Mouse (Mus musculus) olfactory bulb, adult 2 months (tissue): Measurements from ENCODE around the gene Chit1.

ENCODE experiments used
- CTCF ChIP-seq: fragments of 200-500 bp; IDR thresholded peaks from 2 replicates; pipeline ENCODE4 v1.5.1; 2012; ENCODE audit warnings: low read depth, mild to moderate bottlenecking, low read length, moderate library complexity; ENCODE audit not compliant: insufficient read depth
- POLR2A ChIP-seq: fragments of 200-500 bp; IDR thresholded peaks from 2 replicates; pipeline ENCODE4 v1.6.1; 2012; ENCODE audit warnings: mild to moderate bottlenecking, low read depth, low read length, moderate library complexity; ENCODE audit not compliant: insufficient read depth

- TF ChIP-seq CTCF (no peak), POLR2A (no peak)
These were observed 22.3 kb downstream of the Chit1 start for GRCm38 (mm10) chr1:134133316-134133715.
